Mouse (Mus musculus) testis, adult 2 months (tissue): ENCODE data around the gene Tsc22d4.

Source experiments
- CTCF ChIP-seq: fragments of 200-500 bp; IDR thresholded peaks from 2 replicates; pipeline ENCODE4 v1.5.1; 2012; ENCODE audit warnings: low read depth, mild to moderate bottlenecking, inconsistent platforms, low read length, moderate library complexity; ENCODE audit not compliant: control insufficient read depth, insufficient read depth, insufficient replicate concordance
- POLR2A ChIP-seq: fragments of 200-500 bp; IDR thresholded peaks from 2 replicates; pipeline ENCODE4 v1.6.1; 2012; ENCODE audit warnings: low read depth, mild to moderate bottlenecking, inconsistent platforms, low read length, moderate library complexity; ENCODE audit not compliant: control insufficient read depth

GRCm38 (mm10) chr5:137746282-137746850, 836 bp downstream of the Tsc22d4 start:
- no peak for TF ChIP-seq CTCF
- TF ChIP-seq POLR2A = no peak
